In the genomic region with DNA sequence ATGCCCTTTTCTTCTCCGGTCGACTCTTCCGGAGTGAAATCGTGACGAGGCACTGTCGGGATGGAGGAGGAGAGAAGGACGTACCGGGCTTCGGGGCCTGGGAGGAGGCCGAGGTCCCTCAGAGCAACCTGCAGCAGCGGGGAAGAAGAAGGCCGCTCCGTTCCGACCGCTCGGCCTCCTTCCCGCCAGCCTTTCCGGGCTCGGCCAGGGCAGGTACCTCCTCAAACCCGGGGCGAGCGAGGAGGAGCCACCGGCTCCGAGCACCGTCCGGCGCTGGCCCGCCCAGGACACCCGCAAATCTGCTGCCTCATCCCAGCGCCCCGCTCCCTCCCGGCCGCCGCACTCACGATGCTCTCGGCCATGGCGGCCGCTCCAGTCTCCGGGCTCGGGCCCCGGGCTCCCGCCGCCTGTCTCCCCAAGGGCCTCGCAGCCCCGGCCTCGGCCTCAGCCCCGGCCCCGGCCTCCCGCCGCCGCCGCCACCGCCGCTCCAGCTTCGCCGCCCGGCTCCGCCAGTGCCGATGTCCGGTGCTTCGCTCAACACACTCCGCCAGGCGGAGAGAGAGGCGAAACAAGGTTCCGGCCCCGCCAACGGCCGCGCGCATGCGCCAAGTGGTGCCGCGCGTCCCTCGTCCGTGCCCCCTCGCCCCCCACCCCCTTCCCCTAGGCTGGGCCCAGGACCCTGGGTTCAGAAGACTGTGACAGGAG, we compare ENCODE assay signal across 8 mouse cellular contexts. TPM values are rescaled to one million over a fixed set of nuclear protein-coding genes. Genes with fewer than 3 reads are reported as not detected.
DNase-seq lines count a peak whose midpoint lies in the region; ATAC-seq and TF ChIP-seq lines count a peak whose summit lies in the region.

Gene Nploc4, minus strand, starts transcription at position 557 of the 705 bp plus-strand sequence.

- H3K9me3 ChIP-seq in ES-E14 (ENCODE audit: control insufficient read depth, insufficient read depth, low read depth, low read length): no peaks in the 10 kb centered on the region
- no peaks in the 10 kb centered on the region for H3K9me3 ChIP-seq in forebrain, embryonic 15.5 days
- H3K9me3 ChIP-seq in liver, embryonic 16.5 days (replicated peaks; ENCODE audit: control insufficient read depth, low read length): no peaks in the 10 kb centered on the region
- no peaks in the 10 kb centered on the region for H3K9me3 ChIP-seq in neural tube, embryonic 12.5 days

- H3K9ac ChIP-seq in ES-E14 (ENCODE audit: insufficient read depth, low read depth, low read length, poor library complexity, severe bottlenecking): peak within 1 kb of the TSS; percentile 98
- H3K9ac ChIP-seq in forebrain, embryonic 15.5 days (replicated peaks): peak within 1 kb of the TSS; percentile 99
- H3K9ac ChIP-seq in liver, embryonic 16.5 days (ENCODE audit: low read depth, low read length): peak within 1 kb of the TSS; percentile 98
- H3K9ac ChIP-seq in neural tube, embryonic 12.5 days: peak within 1 kb of the TSS; percentile 97

- H3K4me3 ChIP-seq in ES-E14 (ENCODE audit: insufficient read depth in 1 of 2, low read depth in 1 of 2, low read length in 2 of 2, poor library complexity in 1 of 2, severe bottlenecking in 1 of 2): peak within 1 kb of the TSS; percentile 92 to 98
- H3K4me3 ChIP-seq in forebrain, embryonic 15.5 days: peak within 1 kb of the TSS; percentile 96
- peak within 1 kb of the TSS; percentile 91 for H3K4me3 ChIP-seq in liver, embryonic 16.5 days (ENCODE audit: low read depth, low read length)
- peak within 1 kb of the TSS; percentile 99 for H3K4me3 ChIP-seq in neural tube, embryonic 12.5 days

- intact Hi-C loops in heart, postnatal 14 days (cut with DNase I): no loop called here

- peaks cover 5% of the 10 kb centered on the region for H3K36me3 ChIP-seq in ES-E14 (ENCODE audit: control insufficient read depth, insufficient read depth, low read length, poor library complexity, severe bottlenecking)
- H3K36me3 ChIP-seq in forebrain, embryonic 15.5 days: peaks cover 12% of the 10 kb centered on the region
- peaks cover 16% of the 10 kb centered on the region for H3K36me3 ChIP-seq in liver, embryonic 16.5 days (ENCODE audit: control insufficient read depth, insufficient read depth)
- H3K36me3 ChIP-seq in neural tube, embryonic 12.5 days: peaks cover 24% of the 10 kb centered on the region

- DNase-seq in ES-E14 (ENCODE audit: low read depth, low spot score): peak; percentile 69
- peak; percentile 81 for DNase-seq in cerebellum, adult 11-12 months
- DNase-seq in heart, postnatal 14 days: peak; percentile 91 to 96
- peak; percentile 51 for DNase-seq in large intestine, adult 2 months (ENCODE audit: low read depth, low spot score)
- DNase-seq in telencephalon, adult 2 months (ENCODE audit: low read depth, low spot score): peak; percentile 52

- peak within 1 kb of the TSS; percentile 75 for H3K27ac ChIP-seq in ES-E14 (ENCODE audit: insufficient read depth, low read depth, low read length, poor library complexity, severe bottlenecking)
- H3K27ac ChIP-seq in forebrain, embryonic 15.5 days (replicated peaks): peak within 1 kb of the TSS; percentile 81
- H3K27ac ChIP-seq in liver, embryonic 16.5 days (ENCODE audit: low read length): peak within 1 kb of the TSS; percentile 93
- peak within 1 kb of the TSS; percentile 64; the same call in 1 of the 2 replicates for H3K27ac ChIP-seq in neural tube, embryonic 12.5 days

- H3K4me1 ChIP-seq in ES-E14 (ENCODE audit: control insufficient read depth in 2 of 2, insufficient read depth in 2 of 2, low read length in 2 of 2, poor library complexity in 1 of 2): no peaks in the 10 kb centered on the region
- peaks cover 12% of the 10 kb centered on the region for H3K4me1 ChIP-seq in forebrain, embryonic 15.5 days
- H3K4me1 ChIP-seq in liver, embryonic 16.5 days (ENCODE audit: control insufficient read depth, low read depth, low read length): peaks cover 11% of the 10 kb centered on the region
- peaks cover 13% of the 10 kb centered on the region for H3K4me1 ChIP-seq in neural tube, embryonic 12.5 days

- under 1% methylated on average over 62 of the region's 77 CpGs for WGBS in forebrain, embryonic 15.5 days
- WGBS in large intestine, adult 2 months: under 1% methylated on average over 75 of the region's 77 CpGs
- WGBS in liver, embryonic 16.5 days (ENCODE audit: insufficient replicate concordance): under 1% methylated on average over 71 of the region's 77 CpGs
- under 1% methylated on average over 77 of the region's 77 CpGs for WGBS in neural tube, embryonic 12.5 days

- ATAC-seq in forebrain, embryonic 15.5 days (replicated peaks): peak; percentile 89
- ATAC-seq in liver, embryonic 16.5 days (ENCODE audit: low read depth): peak; percentile 94
- ATAC-seq in neural tube, embryonic 12.5 days (ENCODE audit: low FRiP score, low read depth): peak; percentile 83

- peak within 1 kb of the TSS; percentile 56 for H3K4me2 ChIP-seq in forebrain, embryonic 15.5 days (replicated peaks)
- H3K4me2 ChIP-seq in liver, embryonic 16.5 days (ENCODE audit: low read depth, low read length): peak within 1 kb of the TSS; percentile 78
- peak within 1 kb of the TSS; percentile 90 for H3K4me2 ChIP-seq in neural tube, embryonic 12.5 days (replicated peaks)

- in situ Hi-C loops in ES-E14 (cut with MboI; ENCODE audit: low sequenced_read_pairs in 2 of 2, unreplicated experiment in 2 of 2): no loop called here

- no peaks in the 10 kb centered on the region for H3K27me3 ChIP-seq in forebrain, embryonic 15.5 days
- H3K27me3 ChIP-seq in liver, embryonic 16.5 days (ENCODE audit: control insufficient read depth, insufficient read depth, low read depth, low read length): no peaks in the 10 kb centered on the region
- no peaks in the 10 kb centered on the region for H3K27me3 ChIP-seq in neural tube, embryonic 12.5 days (replicated peaks)

TF ChIP-seq in ES-E14, 5 proteins besides CTCF, POLR2A, EP300 and RAD21:
- TF ChIP-seq ZC3H11A (IDR thresholded peaks at IDR 0.05; ENCODE audit: borderline replicate concordance, low read depth, low read length): no peak
- peak; percentile 76 for TF ChIP-seq HCFC1 (IDR thresholded peaks at IDR 0.05; ENCODE audit: borderline replicate concordance, insufficient read depth, low read length)
TF ChIP-seq in ES-E14: peak in this region for 1.

RNA-seq across cellular contexts. Expression of gene Nploc4, which starts in this region (rescaled TPM):
- total RNA-seq in ES-E14 (2012; rRNA removed): 35.6 and 57.7 TPM in 2 replicates
- polyA plus RNA-seq in forebrain, embryonic 15.5 days (2015; fragmentation: Nextera tagmentation; extraction: Ambion mirVana): 34.8 and 35.2 TPM in 2 replicates
- 10 to 100 TPM; 54.4 to 62.7 TPM for total RNA-seq in heart, postnatal 14 days (2021)
- 42.4 and 50.9 TPM in 2 replicates for polyA plus RNA-seq in large intestine, adult 2 months (2012; rRNA removed)
- 18.5 and 19.0 TPM in 2 replicates for polyA plus RNA-seq in liver, embryonic 16.5 days (2015; fragmentation: Nextera tagmentation; extraction: Ambion mirVana)
- 47.2 and 54.6 TPM in 2 replicates for polyA plus RNA-seq in neural tube, embryonic 12.5 days (2016; fragmentation: Nextera tagmentation; extraction: Ambion mirVana)

Comparison
In these comparisons a context has a peak if more than half of its experiments do, and no peak if none do; other contexts are left out.
1. Peak in every context shown above with its lines: DNase-seq, ATAC-seq, H3K4me3 ChIP-seq and H3K27ac ChIP-seq.